Mouse (Mus musculus): ENCODE results near the gene Swi5.
"Not testable (repeated sequence)": the region's sequence is repeated elsewhere in the genome, so short reads cannot be mapped to it uniquely, and the experiment has no call there.

The Swi5 gene

GRCm38 (mm10) chr2:32314831-32315230, 27.0 kb upstream of the Swi5 start:
- in situ Hi-C loops (cut with MboI; ENCODE audit: low pct_unique_long_range_greater_than_20kb in 1 of 2, low sequenced_read_pairs in 2 of 2, unreplicated experiment in 1 of 2), result no loop called here

DNA sequence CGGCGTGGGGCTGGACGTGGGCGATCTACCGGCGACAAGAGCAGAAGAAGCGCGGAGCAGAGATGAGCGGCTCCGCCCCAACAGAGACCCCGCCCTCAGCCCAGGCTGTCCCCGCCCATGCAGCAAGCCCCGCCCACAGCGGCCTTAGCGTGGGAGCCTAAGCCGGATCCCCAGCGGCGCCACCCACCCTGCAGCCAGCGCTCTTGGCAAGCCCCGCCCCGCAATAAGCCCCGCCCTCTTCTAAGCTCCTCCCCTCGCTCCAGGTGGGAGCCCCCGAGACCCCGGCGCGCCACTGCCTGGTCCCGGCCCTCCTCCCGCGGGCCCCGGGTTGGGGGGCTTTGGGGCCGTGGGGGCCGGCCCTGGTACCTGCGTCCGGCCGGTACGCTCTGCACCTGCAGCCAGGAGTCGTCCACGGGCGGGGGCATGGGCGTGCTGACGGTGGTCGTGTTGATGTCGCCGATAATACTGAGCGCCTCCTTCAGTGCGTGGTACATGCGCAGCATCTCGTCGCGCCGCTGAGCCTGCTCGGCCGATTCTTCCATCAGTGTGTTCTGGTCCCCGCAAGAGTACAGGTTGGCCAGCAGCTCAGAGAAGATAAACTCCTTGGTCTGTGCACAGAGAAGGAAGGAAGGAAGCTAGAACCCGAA, 24.6 kb upstream of the Swi5 start:
- in situ Hi-C loops (cut with MboI; ENCODE audit: low pct_unique_long_range_greater_than_20kb in 1 of 2, low sequenced_read_pairs in 2 of 2, unreplicated experiment in 1 of 2), result no loop called here

GRCm38 (mm10) chr2:32311443-32312317, 23.8 kb upstream of the Swi5 start:
- in situ Hi-C loops (cut with MboI; ENCODE audit: low pct_unique_long_range_greater_than_20kb in 1 of 2, low sequenced_read_pairs in 2 of 2, unreplicated experiment in 1 of 2), result no loop called here

GRCm38 (mm10) chr2:32310096-32310845, 22.4 kb upstream of the Swi5 start:
- in situ Hi-C loops (cut with MboI; ENCODE audit: low pct_unique_long_range_greater_than_20kb in 1 of 2, low sequenced_read_pairs in 2 of 2, unreplicated experiment in 1 of 2), result no loop called here

DNA sequence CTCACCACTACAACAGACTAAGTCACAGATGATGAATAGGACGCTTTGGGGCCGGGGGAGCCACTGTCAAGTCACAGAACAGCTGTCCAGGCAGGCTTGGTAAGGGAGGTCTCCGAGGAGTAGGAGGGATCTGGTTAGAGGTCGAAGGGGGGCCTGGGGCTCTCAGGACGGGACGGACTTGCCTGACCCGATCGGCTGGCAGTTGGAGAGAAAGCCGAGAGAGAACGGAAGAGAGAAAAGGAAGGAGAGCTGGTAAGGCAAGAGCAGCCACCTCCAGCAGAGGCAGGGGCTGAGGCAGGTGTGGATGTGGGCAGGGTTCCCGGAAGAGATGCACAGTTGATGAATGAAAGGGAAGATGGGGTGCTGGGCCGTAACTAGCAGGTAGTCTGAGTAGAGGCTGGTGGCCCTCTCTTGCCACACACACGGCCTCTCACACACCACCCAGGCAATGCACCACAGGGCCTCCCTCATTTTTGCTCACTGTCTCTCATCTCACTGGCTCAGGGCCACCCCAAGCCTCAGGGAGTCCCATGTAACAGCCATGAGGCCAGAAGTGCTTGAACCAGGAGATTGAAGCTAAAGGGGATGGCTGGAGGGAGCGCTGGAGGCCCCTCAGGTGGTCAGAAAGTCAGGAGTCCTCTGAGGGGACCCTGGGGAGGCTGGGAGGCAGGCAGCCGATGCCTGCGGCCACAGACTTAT, 21.1 kb upstream of the Swi5 start:
- in situ Hi-C loops (cut with MboI; ENCODE audit: low pct_unique_long_range_greater_than_20kb in 1 of 2, low sequenced_read_pairs in 2 of 2, unreplicated experiment in 1 of 2), result no loop called here

- in situ Hi-C loops (cut with MboI; ENCODE audit: low pct_unique_long_range_greater_than_20kb in 1 of 2, low sequenced_read_pairs in 2 of 2, unreplicated experiment in 1 of 2), result no loop called here
Observed at GRCm38 (mm10) chr2:32307941-32308760, 20.3 kb upstream of the Swi5 start.

GRCm38 (mm10) chr2:32307247-32307798, 19.4 kb upstream of the Swi5 start:
- in situ Hi-C loops (cut with MboI; ENCODE audit: low pct_unique_long_range_greater_than_20kb in 1 of 2, low sequenced_read_pairs in 2 of 2, unreplicated experiment in 1 of 2), result no loop called here

GRCm38 (mm10) chr2:32306176-32306575, 18.3 kb upstream of the Swi5 start:
- in situ Hi-C loops (cut with MboI; ENCODE audit: low pct_unique_long_range_greater_than_20kb in 1 of 2, low sequenced_read_pairs in 2 of 2, unreplicated experiment in 1 of 2), result no loop called here

DNA sequence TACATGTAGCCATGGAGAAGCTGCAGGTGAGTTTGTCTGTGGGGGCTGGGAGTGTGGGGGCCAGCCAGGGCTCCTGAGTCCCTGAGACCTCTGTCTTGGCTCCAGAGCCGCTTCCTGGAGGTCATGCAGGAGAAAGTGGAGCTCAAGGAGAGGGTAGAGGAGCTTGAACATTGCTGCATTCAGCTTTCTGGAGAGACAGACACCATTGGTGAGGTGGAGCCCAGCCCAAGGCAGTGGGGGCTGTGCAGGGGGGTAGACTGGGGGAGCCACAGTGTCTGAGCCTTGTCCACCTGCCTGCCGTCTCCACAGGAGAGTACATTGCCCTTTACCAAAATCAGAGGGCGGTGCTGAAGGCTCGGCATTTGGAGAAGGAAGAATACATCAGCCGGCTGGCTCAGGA, 17.8 kb upstream of the Swi5 start:
- in situ Hi-C loops (cut with MboI; ENCODE audit: low pct_unique_long_range_greater_than_20kb in 1 of 2, low sequenced_read_pairs in 2 of 2, unreplicated experiment in 1 of 2), result no loop called here

DNA sequence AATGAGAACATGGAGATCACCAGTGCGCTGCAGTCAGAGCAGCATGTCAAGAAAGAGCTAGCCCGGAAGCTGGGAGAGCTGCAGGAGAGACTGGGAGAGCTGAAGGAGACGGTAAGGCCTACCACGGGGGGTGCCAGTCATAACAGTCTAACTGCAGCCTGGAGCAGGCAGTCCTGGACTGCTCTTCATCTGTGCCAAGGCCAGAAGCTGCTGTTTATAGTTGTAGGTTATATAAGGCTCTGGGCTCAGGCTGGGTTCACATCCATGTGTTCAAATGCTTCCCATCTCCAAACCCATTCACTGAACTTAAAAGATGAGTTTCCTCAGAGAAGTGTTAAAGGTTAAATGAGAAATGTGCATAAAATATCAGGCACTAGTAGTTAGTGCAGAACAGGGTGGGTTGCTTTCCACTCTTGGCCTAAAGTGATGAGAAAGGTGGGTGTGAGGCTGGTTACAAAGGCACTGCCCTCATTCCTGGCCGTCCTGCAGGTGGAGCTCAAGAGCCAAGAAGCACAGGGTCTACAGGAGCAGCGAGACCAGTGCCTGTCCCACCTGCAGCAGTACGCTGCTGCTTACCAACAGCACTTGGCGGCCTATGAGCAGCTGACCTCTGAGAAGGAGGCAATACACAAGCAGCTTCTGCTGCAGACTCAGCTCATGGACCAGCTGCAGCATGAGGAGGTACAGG, 16.4 kb upstream of the Swi5 start:
- in situ Hi-C loops (cut with MboI; ENCODE audit: low pct_unique_long_range_greater_than_20kb in 1 of 2, low sequenced_read_pairs in 2 of 2, unreplicated experiment in 1 of 2), result no loop called here

GRCm38 (mm10) chr2:32302952-32303351, 15.1 kb upstream of the Swi5 start:
- in situ Hi-C loops (cut with MboI; ENCODE audit: low pct_unique_long_range_greater_than_20kb in 1 of 2, low sequenced_read_pairs in 2 of 2, unreplicated experiment in 1 of 2), result no loop called here

GRCm38 (mm10) chr2:32299469-32299868, 11.6 kb upstream of the Swi5 start:
- in situ Hi-C loops (cut with MboI; ENCODE audit: low pct_unique_long_range_greater_than_20kb in 1 of 2, low sequenced_read_pairs in 2 of 2, unreplicated experiment in 1 of 2), result no loop called here

GRCm38 (mm10) chr2:32295842-32296241, 8.0 kb upstream of the Swi5 start:
- in situ Hi-C loops (cut with MboI; ENCODE audit: low pct_unique_long_range_greater_than_20kb in 1 of 2, low sequenced_read_pairs in 2 of 2, unreplicated experiment in 1 of 2), result not testable (repeated sequence)

DNA sequence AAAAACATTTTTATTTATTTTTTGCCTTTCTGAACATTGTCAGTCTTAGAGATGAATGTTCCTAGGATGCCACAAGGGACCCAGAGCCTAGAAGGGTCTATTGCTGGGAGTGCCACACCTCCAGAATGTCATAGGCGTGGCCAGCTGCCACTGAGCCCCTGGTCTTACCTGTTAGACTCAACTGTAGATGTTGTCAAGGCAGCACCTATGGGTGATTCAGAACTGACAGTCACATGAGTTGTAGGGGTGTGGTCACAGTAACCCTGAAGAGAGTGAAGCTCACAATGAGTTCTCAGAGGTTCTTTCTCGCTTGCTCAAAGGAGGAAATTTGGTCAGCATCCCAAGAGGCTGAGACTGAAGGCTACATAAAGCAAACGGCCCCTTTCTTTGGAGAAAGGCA, 7.4 kb upstream of the Swi5 start:
- in situ Hi-C loops (cut with MboI; ENCODE audit: low pct_unique_long_range_greater_than_20kb in 1 of 2, low sequenced_read_pairs in 2 of 2, unreplicated experiment in 1 of 2), result no loop called here

GRCm38 (mm10) chr2:32294348-32294747, 6.5 kb upstream of the Swi5 start:
- in situ Hi-C loops (cut with MboI; ENCODE audit: low pct_unique_long_range_greater_than_20kb in 1 of 2, low sequenced_read_pairs in 2 of 2, unreplicated experiment in 1 of 2), result no loop called here

- in situ Hi-C loops (cut with MboI; ENCODE audit: low pct_unique_long_range_greater_than_20kb in 1 of 2, low sequenced_read_pairs in 2 of 2, unreplicated experiment in 1 of 2), result loop anchor here in 1 of 2 experiments (10.0 kb wide), 1 partner anchor 155 kb away; no protein-coding TSS in a partner anchor
Observed at GRCm38 (mm10) chr2:32289578-32289977, 1.7 kb upstream of the Swi5 start.

GRCm38 (mm10) chr2:32288371-32288931, 576 bp upstream of the Swi5 start:
- in situ Hi-C loops (cut with MboI; ENCODE audit: low pct_unique_long_range_greater_than_20kb in 1 of 2, low sequenced_read_pairs in 2 of 2, unreplicated experiment in 1 of 2), result loop anchor here in 1 of 2 experiments (10.0 kb wide), 1 partner anchor 154 kb away; no protein-coding TSS in a partner anchor

Data from mouse embryonic stem cell (cell line).